Mouse (Mus musculus) kidney, postnatal 0 days (tissue): Measurements from ENCODE around the gene Aox3. TPM values are rescaled to one million over a fixed set of nuclear protein-coding genes. Genes with fewer than 3 reads are reported as not detected.

Experiments used
- ATAC-seq: fragments of 200-750 bp; cut with Nextera tagmentation; replicated peaks from 2 replicates; pipeline ENCODE4 v1.8.0; 2017; ENCODE audit warnings: low read depth, moderate number of reproducible peaks, moderate TSS enrichment, moderate library complexity; ENCODE audit not compliant: low FRiP score
- DNase-seq: peaks from one replicate; pipeline ENCODE4 v3.0.0-alpha.2; 2016; ENCODE audit warnings: low spot score
- H3K27ac ChIP-seq: fragments of 300-500 bp; sonication (generic); 2 replicates; pipeline ENCODE4 v1.5.1; 2014; ENCODE audit warnings: mild to moderate bottlenecking
- H3K27me3 ChIP-seq: fragments of 300-500 bp; sonication (generic); 2 replicates; pipeline ENCODE4 v1.6.1; 2014; ENCODE audit warnings: low read length, mixed read lengths; ENCODE audit not compliant: insufficient read depth
- H3K36me3 ChIP-seq: fragments of 300-500 bp; sonication (generic); 2 replicates; pipeline ENCODE4 v1.6.1; 2014; ENCODE audit warnings: low read length, mixed read lengths; ENCODE audit not compliant: insufficient read depth
- H3K4me1 ChIP-seq: fragments of 300-500 bp; sonication (generic); replicated peaks from 2 replicates; pipeline ENCODE4 v1.6.1; 2014; ENCODE audit warnings: antibody characterized with exemption, low read length, mixed read lengths; ENCODE audit not compliant: insufficient read depth
- H3K4me2 ChIP-seq: fragments of 300-500 bp; sonication (generic); 2 replicates; pipeline ENCODE4 v1.6.1; 2014; ENCODE audit warnings: mild to moderate bottlenecking, low read length, moderate library complexity, mixed read lengths
- H3K4me3 ChIP-seq: fragments of 300-500 bp; sonication (generic); replicated peaks from 2 replicates; pipeline ENCODE4 v1.5.1; 2014; ENCODE audit warnings: low read depth, low read length
- H3K9ac ChIP-seq: fragments of 300-500 bp; sonication (generic); 2 replicates; pipeline ENCODE4 v1.6.1; 2014; ENCODE audit warnings: low read depth, low read length
- H3K9me3 ChIP-seq: fragments of 300-500 bp; sonication (generic); replicated peaks from 2 replicates; pipeline ENCODE4 v1.6.1; 2016; ENCODE audit warnings: low read length, inconsistent platforms, mixed read lengths
- CTCF ChIP-seq: IDR thresholded peaks from 2 replicates; pipeline ENCODE4 v1.5.1; 2016; ENCODE audit warnings: antibody characterized with exemption, low read depth, mild to moderate bottlenecking, moderate library complexity
- WGBS: fragments of 180-500 bp; shearing (Covaris S2); extraction: QIAGEN DNeasy Blood & Tissue Kit; methylation state at CpG from one replicate; pipeline ENCODE4 v1.1.7; 2014; 5-methylcytosine and 5-hydroxymethylcytosine counted together
- polyA plus RNA-seq: library from polyadenylated mRNA; unstranded; fragments of >200 nt; fragmentation: Nextera tagmentation; extraction: Ambion mirVana; gene quantifications from 2 replicates; pipeline ENCODE4 v1.2.1, GENCODE M21; 2015

Aox3 gene
- polyA plus RNA-seq, 1 experiment from 2014 or later: 3.8 TPM

DNA sequence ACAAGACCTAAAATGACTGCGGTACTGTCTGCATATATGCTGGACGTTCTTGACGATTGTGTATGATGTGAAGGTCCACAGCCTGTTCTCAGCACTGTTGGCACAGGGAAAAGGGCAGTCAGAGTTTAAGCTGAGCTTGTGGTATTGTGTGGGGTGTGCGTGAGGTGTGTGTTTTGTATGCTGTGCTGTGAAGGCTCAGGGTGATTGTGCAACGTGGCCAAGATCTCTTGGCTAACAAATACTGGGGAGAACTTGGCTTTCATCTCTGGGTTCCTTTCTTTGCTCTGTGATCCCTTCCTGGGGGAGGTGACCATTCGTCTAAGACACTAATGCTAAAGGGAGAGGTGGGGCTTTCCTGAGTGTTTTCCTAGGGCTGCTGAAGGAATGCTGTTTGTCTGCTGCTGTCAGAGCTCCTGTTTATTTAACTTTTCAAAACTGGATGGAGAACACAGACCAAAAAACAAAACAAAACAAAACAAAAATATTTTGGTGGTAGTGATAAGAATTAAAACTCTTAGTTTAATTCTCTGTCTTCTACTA, 1.2 kb downstream of the Aox3 start:
- Histone ChIP-seq H3K4me2 (peak overlapping the region; percentile 23), H3K9me3 (no peaks in the 10 kb centered on the region), H3K9ac (no peak overlapping the region), H3K27ac (peak overlapping the region; percentile 42; the same call in 1 of the 2 replicates), H3K36me3 (no peaks in the 10 kb centered on the region), H3K4me1 (0 out of 2 replicates have a peak, but pooled peaks cover 4% of the 10 kb centered on the region), H3K27me3 (no peaks in the 10 kb centered on the region), H3K4me3 (no peak overlapping the region; the same call in 1 of the 2 replicates)
- WGBS: 44% methylated on average over 6 of the region's 6 CpGs
- ATAC-seq: no peak
- DNase-seq: peak; percentile 66
- no peak for TF ChIP-seq CTCF

DNA sequence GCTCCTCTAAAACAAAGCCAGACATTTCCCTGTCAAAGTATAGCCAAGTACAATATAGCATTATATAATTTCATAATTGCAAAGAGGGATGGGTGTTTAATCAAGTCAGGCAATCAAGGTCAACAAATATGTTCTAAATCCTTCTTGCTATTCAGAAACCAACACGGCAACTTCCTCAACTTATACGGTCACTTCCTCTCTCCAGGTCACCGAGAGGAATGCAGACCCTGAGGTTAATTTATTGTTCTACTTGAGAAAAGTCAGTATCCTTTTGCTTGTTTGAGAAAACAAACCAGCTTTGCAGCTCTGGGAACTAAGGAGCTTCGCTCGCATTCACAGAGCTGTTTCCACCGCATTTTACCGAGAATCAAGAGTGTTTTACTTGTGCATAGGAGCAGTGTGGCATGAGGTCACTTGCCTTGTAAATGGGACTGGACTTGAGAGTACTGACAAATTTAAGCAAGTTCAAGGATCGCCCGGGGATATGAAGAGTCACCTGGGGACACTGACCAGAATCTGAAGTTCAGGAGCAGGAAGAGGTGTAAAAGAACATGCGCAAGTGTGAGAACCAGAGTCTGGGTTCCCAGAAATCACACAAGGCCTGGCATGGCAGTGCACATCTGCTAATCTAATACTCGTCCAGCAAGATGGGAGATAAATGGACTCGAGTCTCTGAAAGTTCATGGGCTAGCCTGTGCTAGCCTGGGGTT, 1.9 kb downstream of the Aox3 start:
- H3K4me1 ChIP-seq: 0 out of 2 replicates have a peak, but pooled peaks cover 4% of the 10 kb centered on the region
- no peaks in the 10 kb centered on the region for H3K9me3 ChIP-seq
- no peak for TF ChIP-seq CTCF
- no peak overlapping the region for H3K4me2 ChIP-seq
- ATAC-seq (no peak), DNase-seq (peak; percentile 76)
- H3K36me3 ChIP-seq: no peaks in the 10 kb centered on the region
- WGBS: 42% methylated on average over 12 of the region's 12 CpGs
- H3K27me3 ChIP-seq: no peaks in the 10 kb centered on the region
- H3K27ac ChIP-seq: no peak overlapping the region; the same call in 1 of the 2 replicates
- no peak overlapping the region for H3K9ac ChIP-seq
- no peak overlapping the region for H3K4me3 ChIP-seq

DNA sequence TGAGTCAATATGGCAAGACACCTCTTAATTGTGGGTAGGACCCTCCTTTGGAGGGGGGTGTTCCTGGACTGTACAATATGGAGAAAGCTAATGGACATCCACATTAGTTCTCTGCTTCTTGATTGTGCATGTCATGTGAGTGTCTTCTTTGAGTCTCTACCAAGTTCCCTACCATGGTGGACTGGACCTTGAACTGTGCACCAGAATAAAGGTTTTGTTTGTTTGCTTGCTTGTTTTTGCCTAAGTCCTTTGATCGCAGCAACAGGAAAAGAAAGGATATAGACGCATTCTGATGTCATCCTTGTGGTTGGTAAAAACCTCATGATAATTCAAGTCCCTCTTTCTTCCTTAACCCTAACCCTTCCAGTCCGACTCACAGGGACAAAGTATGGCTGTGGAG, 5.3 kb downstream of the Aox3 start:
- H3K36me3 ChIP-seq: no peaks in the 10 kb centered on the region
- H3K27ac ChIP-seq: no peak overlapping the region
- no peaks in the 10 kb centered on the region for H3K27me3 ChIP-seq
- TF ChIP-seq CTCF: no peak
- ATAC-seq (no peak), DNase-seq (no peak)
- no peaks in the 10 kb centered on the region for H3K9me3 ChIP-seq
- 0 out of 2 replicates have a peak, but pooled peaks cover 4% of the 10 kb centered on the region for H3K4me1 ChIP-seq
- H3K9ac ChIP-seq: no peak overlapping the region
- H3K4me3 ChIP-seq: no peak overlapping the region
- H3K4me2 ChIP-seq: no peak overlapping the region
- 87% methylated on average over 3 of the region's 3 CpGs for WGBS

DNA sequence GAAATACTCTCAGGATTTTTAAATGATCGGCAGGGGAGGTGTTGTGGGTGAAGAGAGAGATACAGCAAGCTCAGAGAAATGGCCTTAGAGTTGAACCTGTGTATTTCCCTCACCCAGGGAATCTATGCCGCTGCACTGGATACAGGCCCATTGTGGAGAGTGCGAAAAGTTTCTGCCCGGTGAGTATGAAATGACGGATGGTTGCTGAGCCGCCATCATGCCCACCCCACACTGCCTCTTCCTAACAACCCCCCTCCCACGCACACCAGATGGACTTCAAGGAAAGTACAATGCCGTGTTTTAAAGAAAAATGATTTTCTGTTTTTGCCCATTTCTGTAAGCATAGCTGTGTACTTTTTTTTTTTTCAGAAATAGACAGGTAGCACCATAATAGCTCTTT, 12.0 kb downstream of the Aox3 start:
- Histone ChIP-seq H3K27ac (no peak overlapping the region), H3K9ac (no peak overlapping the region), H3K4me3 (no peak overlapping the region), H3K9me3 (no peaks in the 10 kb centered on the region), H3K4me2 (no peak overlapping the region), H3K4me1 (no peaks in the 10 kb centered on the region), H3K27me3 (no peaks in the 10 kb centered on the region), H3K36me3 (no peaks in the 10 kb centered on the region)
- 77% methylated on average over 8 of the region's 8 CpGs for WGBS
- TF ChIP-seq CTCF: no peak
- DNase-seq: no peak
- ATAC-seq: no peak

DNA sequence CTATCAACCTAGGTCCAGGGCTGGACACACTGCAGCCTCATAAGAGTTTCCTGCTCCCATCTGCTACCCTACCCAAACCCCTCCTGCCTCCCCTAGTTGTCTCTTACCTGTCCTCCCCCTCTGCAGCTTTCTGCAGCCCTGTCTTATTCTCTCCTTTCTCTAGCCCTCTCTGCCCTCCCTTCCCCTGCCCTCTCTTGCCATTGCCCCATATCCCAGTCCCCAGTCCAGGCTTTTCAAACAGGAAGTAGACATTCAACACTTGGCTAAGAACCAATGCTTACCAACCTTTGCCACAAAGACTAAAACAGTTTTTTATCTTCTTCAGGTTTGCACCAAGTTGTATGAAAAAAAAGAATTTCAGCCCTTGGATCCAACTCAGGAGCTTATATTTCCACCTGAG, 25.0 kb downstream of the Aox3 start:
- no peak overlapping the region for H3K27ac ChIP-seq
- H3K36me3 ChIP-seq: no peaks in the 10 kb centered on the region
- no peak for TF ChIP-seq CTCF
- no peak overlapping the region for H3K9ac ChIP-seq
- no peak overlapping the region for H3K4me3 ChIP-seq
- ATAC-seq (no peak), DNase-seq (no peak)
- H3K27me3 ChIP-seq: no peaks in the 10 kb centered on the region
- H3K4me1 ChIP-seq: no peaks in the 10 kb centered on the region
- no peak overlapping the region for H3K4me2 ChIP-seq
- no peaks in the 10 kb centered on the region for H3K9me3 ChIP-seq

DNA sequence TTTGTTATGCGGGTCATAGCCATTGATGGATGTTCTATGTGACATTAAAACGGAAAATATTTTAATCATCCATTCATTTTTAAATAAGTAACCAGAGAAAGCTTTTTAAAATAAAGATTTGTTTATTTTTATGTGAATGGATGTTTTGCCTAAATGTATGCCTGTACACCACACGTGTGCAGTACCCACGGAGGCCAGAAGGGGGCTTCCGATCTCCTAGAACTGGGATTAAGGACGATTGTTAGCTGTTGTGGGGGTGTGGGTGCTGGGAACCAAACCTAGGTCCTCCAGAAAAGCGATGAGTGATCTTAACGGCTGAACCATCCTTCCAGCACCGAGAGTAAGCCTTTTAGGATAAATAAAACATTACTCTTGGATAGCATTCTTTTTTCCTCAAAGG, 26.1 kb downstream of the Aox3 start:
- Histone ChIP-seq H3K4me3 (no peak overlapping the region), H3K4me1 (no peaks in the 10 kb centered on the region), H3K9ac (no peak overlapping the region), H3K27ac (no peak overlapping the region), H3K36me3 (no peaks in the 10 kb centered on the region), H3K27me3 (no peaks in the 10 kb centered on the region), H3K9me3 (no peaks in the 10 kb centered on the region), H3K4me2 (no peak overlapping the region)
- ATAC-seq: no peak
- no peak for TF ChIP-seq CTCF
- no peak for DNase-seq
- 92% methylated on average over 9 of the region's 9 CpGs for WGBS
